Mouse (Mus musculus) CH12.LX (cell line): ENCODE measurements around the gene Cdh6. TPM values are rescaled to one million over a fixed set of nuclear protein-coding genes. Genes with fewer than 3 reads are reported as not detected.

Source experiments
- DNase-seq: peaks from one replicate; pipeline ENCODE4 v3.0.0-alpha.2; 2013; ENCODE audit errors: extremely low read depth
- H3K27ac ChIP-seq: 2 replicates; pipeline ENCODE4 v1.5.1; 2012; ENCODE audit warnings: low read depth, mild to moderate bottlenecking, control low read depth, moderate library complexity; ENCODE audit not compliant: insufficient read depth
- H3K27me3 ChIP-seq: replicated peaks from 2 replicates; pipeline ENCODE3; 2012; ENCODE audit warnings: inconsistent platforms
- H3K36me3 ChIP-seq, 2 experiments: replicated peaks in 1 of 2; 2 replicates each; pipeline versions ENCODE3 to v1.6.1; 2012; ENCODE audit warnings: inconsistent platforms in 1 of 2, low read length in 1 of 2, mild to moderate bottlenecking in 1 of 2, mixed read lengths in 1 of 2, moderate library complexity in 1 of 2; ENCODE audit not compliant: control insufficient read depth in 1 of 2, insufficient read depth in 1 of 2
- H3K4me1 ChIP-seq, 2 experiments: 2 replicates each; pipeline ENCODE4 v1.6.1; 2012; ENCODE audit warnings: inconsistent platforms in 1 of 2, moderate library complexity in 1 of 2; ENCODE audit not compliant: insufficient read depth in 2 of 2, control insufficient read depth in 1 of 2
- H3K4me2 ChIP-seq: 2 replicates; pipeline ENCODE4 v1.6.1; 2012; ENCODE audit warnings: low read depth, mild to moderate bottlenecking, control low read depth; ENCODE audit not compliant: poor library complexity, insufficient read depth, severe bottlenecking
- H3K4me3 ChIP-seq, 3 experiments: fragments of 150-350 bp in 1 of 3; sonication (generic) in 1 of 3; replicated peaks in 1 of 3; 2 replicates each; pipeline versions ENCODE3 to v1.5.1; 2011 to 2012; ENCODE audit warnings: low read depth in 2 of 3, low read length in 2 of 3, mild to moderate bottlenecking in 2 of 3, moderate library complexity in 2 of 3, control low read depth in 1 of 3, improper control_type of control experiment in 1 of 3, inconsistent platforms in 1 of 3, mixed read lengths in 1 of 3; ENCODE audit not compliant: poor library complexity in 1 of 3
- H3K79me2 ChIP-seq: replicated peaks from 2 replicates; pipeline ENCODE4 v1.6.1; 2012; ENCODE audit warnings: mild to moderate bottlenecking, moderate library complexity; ENCODE audit not compliant: control insufficient read depth, poor library complexity, insufficient read depth, severe bottlenecking; ENCODE audit errors: extremely low read depth
- H3K9ac ChIP-seq: 2 replicates; pipeline ENCODE4 v1.6.1; 2012; ENCODE audit warnings: low read depth, mild to moderate bottlenecking, control low read depth, moderate library complexity; ENCODE audit not compliant: insufficient read depth
- H3K9me3 ChIP-seq: replicated peaks from 2 replicates; pipeline ENCODE3; 2012; ENCODE audit warnings: low read length, inconsistent platforms, mixed read lengths
- CHD2 ChIP-seq: IDR thresholded peaks from 2 replicates; pipeline ENCODE4 v1.6.1; 2011; ENCODE audit warnings: low read length, improper control_type of control experiment
- CTCF ChIP-seq, 2 experiments: IDR thresholded peaks in 1 of 2; conservative IDR thresholded peaks in 1 of 2; 2 replicates each; pipeline ENCODE4 v1.5.1; 2011 to 2012; ENCODE audit warnings: low read depth in 2 of 2, low read length in 2 of 2, improper control_type of control experiment in 1 of 2, inconsistent platforms in 1 of 2, mild to moderate bottlenecking in 1 of 2, moderate library complexity in 1 of 2
- E2F4 ChIP-seq: IDR thresholded peaks from 2 replicates; pipeline ENCODE4 v1.6.1; 2011; ENCODE audit warnings: low read depth, low read length, improper control_type of control experiment; ENCODE audit not compliant: insufficient replicate concordance
- EP300 ChIP-seq: IDR thresholded peaks from 2 replicates; pipeline ENCODE4 v1.6.1; 2011; ENCODE audit warnings: low read length, improper control_type of control experiment
- GABPA ChIP-seq: IDR thresholded peaks from 2 replicates; pipeline ENCODE4 v1.6.1; 2012; ENCODE audit warnings: low read depth, low read length, improper control_type of control experiment, inconsistent platforms; ENCODE audit not compliant: insufficient replicate concordance
- IRF4 ChIP-seq: IDR thresholded peaks from 2 replicates; pipeline ENCODE4 v1.6.1; 2014; ENCODE audit warnings: low read depth, mild to moderate bottlenecking, inconsistent platforms, low read length, improper control_type of control experiment
- JUN ChIP-seq: IDR thresholded peaks from 2 replicates; pipeline ENCODE4 v1.6.1; 2011; ENCODE audit warnings: low read depth, mild to moderate bottlenecking, low read length, improper control_type of control experiment, moderate library complexity; ENCODE audit not compliant: insufficient read depth
- JUND ChIP-seq: conservative IDR thresholded peaks from 2 replicates; pipeline ENCODE4 v1.6.1; 2011; ENCODE audit warnings: low read depth, low read length, improper control_type of control experiment
- MAFK ChIP-seq: IDR thresholded peaks from 2 replicates; pipeline ENCODE4 v1.6.1; 2011; ENCODE audit warnings: low read length, improper control_type of control experiment; ENCODE audit not compliant: insufficient replicate concordance
- MAX ChIP-seq: IDR thresholded peaks from 2 replicates; pipeline ENCODE4 v1.6.1; 2011; ENCODE audit warnings: low read length, improper control_type of control experiment
- MAZ ChIP-seq: IDR thresholded peaks from 2 replicates; pipeline ENCODE4 v1.6.1; 2012; ENCODE audit warnings: low read depth, mild to moderate bottlenecking, inconsistent platforms, low read length, improper control_type of control experiment, moderate library complexity
- MEF2A ChIP-seq: IDR thresholded peaks from 2 replicates; pipeline ENCODE4 v1.6.1; 2014; ENCODE audit warnings: low read depth, mild to moderate bottlenecking, inconsistent platforms, low read length, improper control_type of control experiment, borderline replicate concordance
- MXI1 ChIP-seq: IDR thresholded peaks from 2 replicates; pipeline ENCODE4 v1.6.1; 2011; ENCODE audit warnings: mild to moderate bottlenecking, low read depth, low read length, improper control_type of control experiment
- MYC ChIP-seq: IDR thresholded peaks from 2 replicates; pipeline ENCODE4 v1.6.1; 2011; ENCODE audit warnings: low read depth, mild to moderate bottlenecking, improper control_type of control experiment, low read length
- NELFE ChIP-seq: IDR thresholded peaks from 2 replicates; pipeline ENCODE4 v1.6.1; 2011; ENCODE audit warnings: low read depth, low read length, improper control_type of control experiment
- NRF1 ChIP-seq: IDR thresholded peaks from 2 replicates; pipeline ENCODE4 v1.6.1; 2014; ENCODE audit warnings: low read depth, mild to moderate bottlenecking, inconsistent platforms, low read length, improper control_type of control experiment, moderate library complexity
- PAX5 ChIP-seq: IDR thresholded peaks from 2 replicates; pipeline ENCODE4 v1.6.1; 2012; ENCODE audit warnings: low read length, inconsistent platforms, mixed read lengths
- POLR2AphosphoS2 ChIP-seq: IDR thresholded peaks from 2 replicates; pipeline ENCODE4 v1.6.1; 2011; ENCODE audit warnings: low read depth, low read length, improper control_type of control experiment
- RAD21 ChIP-seq: IDR thresholded peaks from 2 replicates; pipeline ENCODE4 v1.6.1; 2011; ENCODE audit warnings: low read depth, mild to moderate bottlenecking, low read length, improper control_type of control experiment, moderate library complexity
- RCOR1 ChIP-seq: conservative IDR thresholded peaks from 2 replicates; pipeline ENCODE4 v1.6.1; 2012; ENCODE audit warnings: low read depth, mild to moderate bottlenecking, inconsistent platforms, low read length, improper control_type of control experiment
- SIN3A ChIP-seq: IDR thresholded peaks from 2 replicates; pipeline ENCODE4 v1.6.1; 2012; ENCODE audit warnings: low read length, improper control_type of control experiment, inconsistent platforms
- SMC3 ChIP-seq: IDR thresholded peaks from 2 replicates; pipeline ENCODE4 v1.6.1; 2011; ENCODE audit warnings: low read depth, low read length, improper control_type of control experiment
- TBP ChIP-seq: conservative IDR thresholded peaks from 2 replicates; pipeline ENCODE4 v1.6.1; 2011; ENCODE audit warnings: low read depth, low read length, improper control_type of control experiment
- TCF12 ChIP-seq: IDR thresholded peaks from 2 replicates; pipeline ENCODE4 v1.6.1; 2014; ENCODE audit warnings: low read depth, mild to moderate bottlenecking, inconsistent platforms, low read length, improper control_type of control experiment
- USF2 ChIP-seq: conservative IDR thresholded peaks from 2 replicates; pipeline ENCODE4 v1.6.1; 2011; ENCODE audit warnings: low read depth, low read length, improper control_type of control experiment
- ZKSCAN1 ChIP-seq: IDR thresholded peaks from 2 replicates; pipeline ENCODE4 v1.6.1; 2012; ENCODE audit warnings: low read depth, inconsistent platforms, low read length, improper control_type of control experiment, borderline replicate concordance
- ZMIZ1 ChIP-seq: IDR thresholded peaks from 2 replicates; pipeline ENCODE4 v1.6.1; 2012; ENCODE audit warnings: low read depth, mild to moderate bottlenecking, inconsistent platforms, low read length, improper control_type of control experiment
- dilution Hi-C: fragments of 300-500 bp; cut with MboI; formaldehyde crosslinking; loops from 2 replicates; pipeline ENCODE4 v1.14.3; 2020; ENCODE audit warnings: low sequenced_read_pairs; ENCODE audit not compliant: extremely low pct_unique_long_range_greater_than_20kb, extremely low pct_ligation_motif_present
- in situ Hi-C: fragments of 300-500 bp; cut with MboI; formaldehyde crosslinking; loops from 3 replicates; pipeline ENCODE4 v1.14.3; 2019; ENCODE audit warnings: low sequenced_read_pairs, low pct_ligation_motif_present, low pct_unique_long_range_greater_than_20kb, mixed read lengths
- polyA plus RNA-seq: library from polyadenylated mRNA; unstranded; fragments of >175 nt; gene quantifications from 2 replicates; pipeline ENCODE4 v1.2.1, GENCODE M21; 2012; ENCODE audit warnings: low read depth; ENCODE audit not compliant: insufficient read length
- total RNA-seq, 2 experiments: library from RNA; depleted of rRNA; stranded (reverse); fragments of 300-350 nt in 1 of 2; fragments of >200 nt in 1 of 2; gene quantifications; 2 replicates each; pipeline ENCODE4 v1.2.3; 2012 to 2014

Gene Cdh6
- total and polyA plus RNA-seq, 3 experiments = under 0.01 to 0.13 TPM; not detected in 1

DNA sequence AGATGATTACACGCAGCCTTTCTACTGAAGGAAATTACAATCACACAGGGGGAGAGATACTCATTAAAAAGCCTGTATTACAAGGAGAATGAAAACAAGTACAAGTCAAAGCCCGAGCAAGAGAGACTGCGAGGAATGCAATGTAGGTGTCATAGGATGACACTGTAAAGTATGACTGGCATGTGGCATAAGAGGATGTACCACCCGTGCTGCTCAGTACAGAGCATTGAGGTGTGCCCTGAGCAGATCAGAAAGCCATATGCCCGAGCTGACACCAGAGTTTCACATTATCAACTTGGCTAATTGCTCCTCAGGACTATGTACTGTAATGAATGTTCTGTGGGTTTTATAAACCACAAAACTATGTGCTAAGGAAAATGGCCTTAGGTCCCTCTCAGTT lies 115.7 kb downstream of the Cdh6 start:
- dilution Hi-C loops (no loop called here), in situ Hi-C loops (no loop called here)
- H3K4me2 ChIP-seq = no peak overlapping the region

DNA sequence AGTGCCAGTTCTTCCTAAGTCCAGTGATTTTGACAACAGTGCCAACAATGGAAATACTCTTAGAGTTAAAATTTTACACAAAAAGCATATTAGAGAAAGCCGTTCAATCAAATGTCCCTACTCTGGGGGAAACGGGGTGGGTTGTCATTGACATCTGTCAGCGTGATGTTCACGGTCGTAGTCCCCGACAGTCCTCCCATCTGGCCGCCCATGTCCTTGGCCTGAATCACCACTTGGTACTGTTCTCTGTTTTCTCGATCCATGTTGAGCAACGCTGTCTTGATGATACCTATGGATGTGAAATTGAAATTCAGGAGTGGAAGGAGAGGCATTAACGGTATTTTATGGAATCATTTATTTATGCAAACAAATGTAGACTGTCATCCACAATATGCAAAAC lies 116.2 kb downstream of the Cdh6 start:
- DNase-seq = no peak
- TF ChIP-seq JUND (no peak), RAD21 (no peak), IRF4 (no peak), CTCF (conservative IDR thresholded peaks at IDR 0.05 in 1 of 2, IDR thresholded peaks at IDR 0.05 in 1 of 2; ENCODE audit: low read depth in 2 of 2, low read length in 2 of 2) (no peak), MXI1 (no peak), MEF2A (no peak), EP300 (no peak), TCF12 (no peak), JUN (no peak), NELFE (no peak), ZMIZ1 (no peak), MAX (no peak), SMC3 (no peak), SIN3A (no peak), NRF1 (no peak), USF2 (no peak), MYC (no peak), PAX5 (no peak), E2F4 (no peak), MAFK (no peak)
- H3K36me3 ChIP-seq = no peaks in the 10 kb centered on the region
- H3K9ac ChIP-seq = no peak overlapping the region
- H3K27me3 ChIP-seq = no peaks in the 10 kb centered on the region
- peaks cover 0 to 21% of the 10 kb centered on the region in 2 experiments; a peak in 3 of 4 replicates for H3K4me1 ChIP-seq
- no peak overlapping the region for H3K4me2 ChIP-seq
- H3K27ac ChIP-seq = no peak overlapping the region
- no peaks in the 10 kb centered on the region for H3K79me2 ChIP-seq
- no peaks in the 10 kb centered on the region for H3K9me3 ChIP-seq
- dilution Hi-C loops (no loop called here), in situ Hi-C loops (no loop called here)
- no peak overlapping the region for H3K4me3 ChIP-seq

More for the DNA sequence above, 115.7 kb downstream of the Cdh6 start:
- Histone ChIP-seq H3K9ac (no peak overlapping the region), H3K36me3 (no peaks in the 10 kb centered on the region), H3K27ac (no peak overlapping the region), H3K4me3 (no peak overlapping the region), H3K4me1 (peaks cover 0 to 18% of the 10 kb centered on the region in 2 experiments; a peak in 3 of 4 replicates), H3K9me3 (no peaks in the 10 kb centered on the region), H3K79me2 (no peaks in the 10 kb centered on the region), H3K27me3 (no peaks in the 10 kb centered on the region)
- TF ChIP-seq TBP (no peak), CHD2 (no peak), ZKSCAN1 (no peak), GABPA (no peak), PAX5 (no peak), RAD21 (no peak), TCF12 (no peak), MXI1 (no peak), RCOR1 (no peak), MAZ (no peak), MYC (no peak), JUN (no peak), E2F4 (no peak), POLR2AphosphoS2 (no peak), MEF2A (no peak)
- DNase-seq = no peak
